Mouse (Mus musculus): ENCODE data around the gene Rb1.

The Rb1 gene

DNA sequence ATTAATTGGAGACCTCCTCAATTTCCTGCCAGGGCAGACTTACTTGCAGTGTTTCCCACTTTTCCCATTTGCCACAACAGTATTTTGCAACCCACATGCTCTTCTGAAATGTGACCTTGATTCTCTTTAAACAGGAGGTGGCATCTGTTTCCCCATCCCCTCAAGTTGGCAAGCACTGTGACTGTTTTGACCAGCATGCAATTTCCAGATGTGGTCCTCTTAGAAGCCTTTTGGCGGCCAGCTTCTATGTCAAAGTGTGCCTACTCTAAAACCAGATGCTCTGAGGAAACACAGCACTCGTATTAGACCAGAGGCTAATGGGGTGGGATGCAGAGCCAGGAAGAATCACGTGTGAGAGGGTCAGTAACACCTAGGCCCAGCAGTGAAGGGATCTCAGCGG is 67.4 kb downstream of the Rb1 start:
- DNase-seq: no peak

DNA sequence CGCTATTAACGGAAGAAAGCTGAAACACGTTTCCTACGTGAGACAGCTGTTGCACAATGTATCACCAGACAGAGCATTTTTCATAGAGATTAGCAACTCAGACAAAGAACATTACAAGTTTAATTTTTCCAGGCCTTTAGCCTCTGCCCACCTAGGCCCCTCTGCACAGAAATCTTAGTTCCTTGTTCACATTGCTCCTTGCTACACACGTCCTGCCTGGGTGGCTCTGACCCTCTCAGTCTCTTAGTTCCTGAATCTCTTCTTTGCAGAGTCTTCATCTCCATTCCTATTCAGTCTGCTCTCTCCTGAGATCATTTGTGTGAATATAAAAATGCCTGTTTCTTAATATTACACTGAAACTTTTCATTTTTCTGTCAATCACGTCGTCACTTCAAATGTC is 68.3 kb downstream of the Rb1 start:
- no peak for DNase-seq

DNA sequence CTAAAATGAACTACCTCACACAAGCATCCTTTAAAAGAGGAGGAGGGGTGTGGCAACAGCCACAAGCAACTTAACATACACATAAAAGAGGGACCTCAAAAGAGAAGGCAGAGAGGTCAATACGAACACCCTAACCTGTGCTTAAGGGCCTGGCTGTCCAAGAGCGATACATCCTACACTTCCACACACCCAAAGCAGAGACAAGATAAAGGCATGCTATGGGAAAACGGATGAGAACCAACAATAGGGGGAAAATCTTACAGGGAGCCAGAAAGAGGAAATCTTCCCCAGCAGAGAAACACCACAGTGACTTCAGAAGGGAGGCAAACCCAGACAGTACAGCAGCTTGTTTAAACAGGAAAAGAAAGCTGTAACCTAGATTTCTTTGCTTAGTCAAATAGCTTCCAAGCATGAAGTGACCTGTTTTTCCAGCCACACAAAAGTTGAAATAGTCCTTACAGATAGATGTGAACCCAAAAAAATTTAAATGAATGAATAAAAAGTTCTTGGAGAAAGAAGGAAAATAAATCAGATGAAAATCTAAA is 70.1 kb downstream of the Rb1 start:
- DNase-seq: no peak

DNA sequence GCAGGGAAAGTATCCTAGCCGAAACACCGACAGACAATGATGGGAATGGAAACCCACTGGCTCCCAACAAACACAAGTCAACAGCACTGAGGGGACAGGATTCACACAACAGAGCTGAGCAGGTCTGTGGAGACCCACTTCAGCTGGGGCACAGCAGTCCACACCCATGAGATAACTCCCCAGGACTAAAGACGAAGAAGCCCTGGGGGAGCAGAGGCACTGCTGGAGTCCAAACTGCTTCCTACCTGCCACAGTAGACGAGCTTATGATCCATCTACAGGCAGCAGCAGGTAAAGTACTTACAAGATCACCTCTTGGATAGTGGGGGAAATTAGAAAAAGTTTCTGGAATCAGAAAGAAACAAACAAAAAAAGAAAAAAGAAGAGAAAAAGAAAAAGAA is 71.2 kb downstream of the Rb1 start:
- no peak for DNase-seq

DNA sequence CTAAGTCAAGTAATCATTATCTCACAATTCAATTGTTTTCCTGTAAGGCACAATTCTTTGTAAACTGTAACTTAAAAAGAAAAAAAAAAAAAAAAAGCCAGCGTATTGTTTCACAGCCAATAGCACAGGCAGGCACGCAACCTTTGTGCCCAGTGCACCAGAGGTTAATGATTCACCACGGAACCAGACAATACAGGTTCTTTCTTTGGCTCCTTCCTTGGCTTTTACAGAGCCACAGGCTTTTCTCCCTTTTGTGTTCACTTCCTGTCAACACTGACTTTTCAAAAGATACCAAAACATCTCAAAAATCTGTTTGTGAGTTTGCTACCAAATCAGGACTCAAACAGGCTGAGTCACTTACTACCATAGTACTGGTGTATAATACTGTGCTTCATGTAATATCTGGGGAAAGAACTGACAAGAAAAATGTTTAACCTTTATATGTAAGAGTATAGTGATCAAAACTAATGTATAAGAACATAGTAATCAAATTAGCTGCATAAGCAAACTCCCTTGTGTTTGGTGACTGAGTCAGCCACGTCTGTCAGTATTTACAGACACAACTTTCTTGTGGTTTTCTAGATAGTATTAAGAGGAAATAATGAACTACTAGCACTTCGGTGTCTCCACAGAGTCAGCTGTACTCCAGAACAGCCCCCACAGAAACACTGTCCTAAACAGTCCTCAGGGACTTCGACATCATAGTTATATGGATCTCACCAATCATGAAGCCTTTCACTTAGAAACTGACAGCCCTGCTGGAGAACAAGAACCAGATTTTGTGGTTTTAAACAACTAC is 72.0 kb downstream of the Rb1 start:
- no peak for DNase-seq

DNA sequence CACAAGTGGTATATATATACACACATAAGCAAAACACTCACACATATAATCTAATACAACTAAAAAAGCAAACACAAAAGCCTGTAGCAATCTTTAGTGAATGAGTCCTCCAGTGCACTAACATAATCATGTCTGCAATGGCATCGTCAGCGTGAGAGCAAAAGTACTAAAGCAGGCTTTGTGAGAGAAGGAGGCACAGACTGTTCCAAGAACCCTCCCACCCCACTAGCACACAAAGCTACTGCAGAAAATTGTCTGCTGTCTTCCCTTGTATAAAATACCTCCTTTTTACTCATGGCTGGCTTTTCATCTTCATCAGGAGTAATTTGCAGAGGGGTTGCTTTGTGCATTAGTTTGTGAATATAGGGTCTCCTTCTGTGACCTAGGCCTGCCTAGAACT is 73.3 kb downstream of the Rb1 start:
- no peak for DNase-seq

DNA sequence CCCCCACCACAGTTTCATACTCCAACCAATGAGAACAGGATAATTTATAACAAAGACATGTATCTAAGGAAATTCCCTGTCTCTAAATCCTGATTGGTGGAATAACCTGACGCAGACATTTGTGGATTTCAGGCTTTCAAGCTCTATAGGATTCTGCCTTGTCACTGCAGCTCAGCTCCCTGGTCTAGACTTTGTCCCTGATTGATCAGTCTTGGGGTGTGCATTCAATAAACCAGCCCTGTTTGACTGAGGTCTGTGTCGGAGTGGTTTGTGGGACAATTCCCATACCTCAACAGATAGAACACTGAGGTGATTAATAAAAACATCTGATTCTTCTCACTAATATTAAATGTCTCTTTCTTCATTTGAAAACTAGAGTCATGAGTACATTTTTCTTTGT is 75.6 kb downstream of the Rb1 start:
- no peak for DNase-seq

DNA sequence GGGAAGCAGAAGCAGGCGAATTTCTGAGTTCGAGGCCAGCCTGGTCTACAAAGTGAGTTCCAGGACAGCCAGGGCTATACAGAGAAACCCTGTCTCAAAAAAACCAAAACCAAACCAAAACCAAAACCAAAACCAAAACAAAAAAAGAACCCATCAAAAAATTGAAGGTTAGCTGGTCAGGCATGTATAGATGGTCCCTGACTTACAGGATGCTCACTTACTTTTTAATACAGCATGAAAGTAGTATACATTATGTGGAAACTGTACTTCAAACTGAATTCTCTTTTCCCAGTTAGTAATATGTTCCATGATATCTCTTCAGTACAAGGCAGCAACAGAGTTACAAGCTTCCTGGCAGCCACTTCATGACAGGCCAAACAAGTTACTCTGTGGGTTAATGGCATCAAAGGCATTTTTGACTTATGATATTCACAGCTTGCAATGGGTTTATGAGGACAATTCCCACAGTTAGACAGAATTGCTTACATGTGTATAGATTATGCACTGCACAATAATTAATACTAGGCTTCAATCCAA is 81.5 kb downstream of the Rb1 start:
- DNase-seq: no peak

DNA sequence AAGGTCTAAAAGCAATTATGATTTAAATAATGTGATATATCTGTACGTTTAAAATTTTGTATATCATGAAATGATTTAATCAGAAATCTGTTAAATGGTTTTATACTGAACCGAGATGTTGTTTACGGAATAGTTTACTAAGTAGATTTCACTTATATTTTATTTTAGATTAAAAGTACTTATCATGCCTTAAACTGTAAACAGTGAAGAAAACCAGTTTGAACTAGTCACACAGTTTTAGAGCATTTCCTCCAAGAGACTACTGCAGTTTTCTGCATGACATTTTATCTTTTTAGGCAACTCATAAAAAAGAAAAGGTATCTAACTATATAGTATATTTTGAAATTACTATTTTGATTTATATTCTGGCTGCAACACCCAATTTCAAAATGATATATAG is 85.8 kb downstream of the Rb1 start:
- DNase-seq: no peak

DNA sequence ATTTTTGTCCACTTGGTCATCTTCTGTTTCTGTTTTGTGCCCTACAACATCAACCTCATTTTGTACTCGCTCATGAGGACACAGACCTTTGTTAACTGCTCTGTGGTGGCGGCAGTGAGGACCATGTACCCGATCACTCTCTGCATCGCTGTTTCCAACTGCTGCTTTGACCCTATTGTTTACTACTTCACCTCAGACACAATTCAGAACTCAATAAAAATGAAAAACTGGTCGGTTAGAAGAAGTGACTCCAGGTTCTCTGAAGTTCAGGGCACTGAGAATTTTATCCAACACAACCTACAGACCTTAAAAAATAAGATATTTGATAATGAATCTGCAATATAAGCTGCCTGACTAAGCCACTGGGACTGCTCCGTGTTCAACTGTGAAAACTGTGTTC is 86.3 kb downstream of the Rb1 start:
- DNase-seq: no peak

DNA sequence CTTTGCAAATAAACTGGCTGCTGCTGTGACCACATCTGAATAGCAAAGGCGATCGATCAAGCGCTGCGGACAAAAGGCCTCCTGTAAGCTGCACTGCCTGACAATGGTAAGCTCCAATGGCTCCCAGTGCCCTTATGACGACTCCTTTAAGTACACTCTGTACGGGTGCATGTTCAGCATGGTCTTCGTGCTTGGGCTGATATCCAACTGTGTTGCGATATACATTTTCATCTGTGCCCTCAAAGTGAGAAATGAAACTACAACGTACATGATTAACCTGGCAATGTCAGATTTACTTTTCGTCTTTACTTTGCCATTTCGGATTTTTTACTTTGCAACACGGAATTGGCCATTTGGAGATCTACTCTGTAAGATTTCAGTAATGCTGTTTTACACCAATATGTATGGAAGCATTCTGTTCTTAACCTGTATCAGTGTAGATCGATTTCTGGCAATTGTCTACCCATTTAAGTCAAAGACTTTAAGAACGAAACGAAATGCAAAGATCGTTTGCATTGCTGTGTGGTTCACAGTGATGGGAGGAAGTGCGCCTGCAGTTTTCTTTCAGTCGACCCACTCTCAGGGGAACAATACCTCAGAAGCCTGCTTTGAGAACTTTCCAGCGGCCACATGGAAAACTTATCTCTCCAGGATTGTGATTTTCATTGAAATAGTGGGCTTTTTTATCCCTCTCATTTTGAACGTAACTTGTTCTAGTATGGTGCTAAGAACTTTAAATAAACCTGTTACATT is 86.9 kb downstream of the Rb1 start:
- no peak for DNase-seq

DNA sequence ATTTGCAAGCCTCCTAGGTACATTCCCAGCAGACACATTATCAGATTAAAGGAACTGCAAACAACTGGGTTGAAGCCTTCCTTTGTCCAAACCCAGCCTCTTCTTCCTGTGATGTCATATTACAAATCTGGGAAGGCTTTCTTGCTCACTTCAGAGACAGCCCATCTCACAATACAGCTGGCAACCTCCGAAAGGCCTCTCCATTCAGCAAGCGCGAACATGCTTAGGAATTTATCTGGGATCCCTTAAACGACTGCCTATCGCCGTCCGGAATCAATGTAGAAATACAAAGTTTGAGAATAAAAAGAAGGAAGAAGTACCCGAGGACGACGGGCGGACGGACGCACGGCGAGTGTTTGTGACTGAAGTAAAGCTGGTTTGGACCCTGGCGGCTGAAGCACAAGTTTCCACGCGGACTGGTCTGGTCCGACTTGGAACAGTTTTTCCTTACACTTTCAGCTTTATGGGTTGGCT is 87.7 kb downstream of the Rb1 start, which contains the start of gene Lpar6:
Gene Lpar6, plus strand, starts transcription at position 48 of the 474 bp plus-strand sequence.
- no peak for DNase-seq

DNA sequence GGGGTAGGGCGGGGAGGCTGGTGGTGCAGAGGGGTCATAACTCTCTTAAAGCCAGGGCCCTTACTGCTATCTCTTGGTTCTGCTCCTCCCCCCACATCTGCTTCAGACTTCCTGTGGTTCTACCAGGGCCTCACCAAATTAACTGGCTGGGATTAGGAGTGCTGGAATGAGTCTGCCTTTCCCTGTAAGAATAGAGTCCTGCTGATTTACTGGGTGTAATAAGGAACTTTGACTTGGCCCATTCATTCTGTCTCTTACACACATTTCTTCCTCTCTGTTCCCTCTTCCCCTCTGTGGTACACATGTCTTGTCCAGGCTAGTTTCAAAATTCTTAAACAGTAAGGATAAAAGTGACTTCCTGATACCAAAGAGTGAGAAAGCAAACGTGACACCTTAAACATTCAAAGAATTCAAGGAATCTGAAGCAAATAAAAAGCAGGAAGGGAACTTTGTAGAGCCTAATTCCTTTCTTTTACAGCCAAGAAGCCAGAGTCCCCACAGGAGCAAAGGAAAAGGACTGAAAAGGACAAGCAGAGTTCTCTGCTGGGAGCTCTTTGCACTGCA is 91.1 kb downstream of the Rb1 start:
- no peak for DNase-seq

DNA sequence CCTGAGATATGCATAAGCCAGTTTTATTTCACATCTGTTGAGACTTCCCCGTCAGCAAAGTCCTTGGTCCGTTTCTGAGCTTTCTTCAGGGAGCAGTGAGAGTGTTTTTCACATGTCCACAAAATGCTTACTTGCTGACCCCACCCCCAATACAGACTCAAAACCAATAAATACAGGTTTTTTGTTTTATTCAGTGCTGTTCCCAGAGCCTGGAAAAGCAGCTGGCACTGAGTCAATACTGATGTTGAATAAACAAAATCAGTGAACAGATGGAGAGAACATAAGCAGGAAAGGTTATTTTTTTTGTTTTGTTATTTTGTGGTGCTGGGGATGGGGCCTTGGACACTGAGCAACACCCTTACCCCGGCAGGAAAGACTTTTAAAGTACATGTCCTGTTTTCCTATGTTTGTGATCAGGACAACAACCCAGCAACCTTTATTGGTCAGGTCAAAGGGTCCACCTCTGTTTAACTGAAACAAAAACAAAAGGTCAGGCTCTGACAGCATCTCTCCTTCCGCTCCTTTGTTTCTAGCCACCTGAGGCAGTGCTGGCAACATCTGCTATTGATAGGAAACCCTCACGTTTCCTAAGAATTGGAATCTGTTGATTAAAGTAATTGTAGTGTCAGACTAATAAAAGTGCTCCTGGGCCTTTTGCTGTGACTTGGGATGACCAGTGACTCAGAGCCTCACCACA is 94.2 kb downstream of the Rb1 start:
- no peak for DNase-seq

DNA sequence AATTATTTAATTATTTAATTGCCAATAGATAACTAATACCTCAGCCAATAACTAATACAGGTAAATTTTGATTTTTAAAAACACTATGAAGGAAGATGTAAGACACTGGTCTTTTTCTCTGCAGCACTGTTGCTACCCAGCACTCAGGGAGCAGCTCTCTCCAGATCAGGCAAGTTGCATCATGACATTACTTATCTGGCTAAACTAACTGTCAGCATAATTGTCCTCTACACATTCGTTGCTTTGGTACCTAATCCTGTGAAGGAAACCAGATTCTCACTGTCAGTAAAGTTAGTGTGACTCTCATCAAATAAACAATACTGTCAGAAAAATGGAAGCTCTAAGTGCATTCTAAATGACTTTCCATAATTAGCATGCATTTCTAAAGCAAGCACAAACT is 98.8 kb downstream of the Rb1 start:
- no peak for DNase-seq

DNA sequence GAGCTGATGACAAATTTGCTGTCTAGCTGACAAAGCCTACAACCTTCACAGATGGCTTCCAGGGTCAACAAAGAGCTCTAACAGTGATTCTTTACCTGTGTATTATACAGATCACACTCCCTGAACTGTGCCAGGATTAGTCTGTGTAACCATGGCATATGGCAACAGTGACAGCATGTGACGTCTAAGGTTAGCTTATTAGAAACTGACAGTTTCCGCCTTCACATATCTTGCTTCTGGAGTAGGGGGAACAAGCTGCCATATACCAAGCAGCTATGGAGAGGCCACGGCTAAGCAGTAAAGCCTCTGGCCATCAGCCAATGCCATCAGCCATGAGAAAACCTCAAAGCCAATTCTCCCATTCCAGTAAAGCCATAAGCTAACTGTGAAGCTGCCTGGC is 99.3 kb downstream of the Rb1 start:
- DNase-seq: no peak

DNA sequence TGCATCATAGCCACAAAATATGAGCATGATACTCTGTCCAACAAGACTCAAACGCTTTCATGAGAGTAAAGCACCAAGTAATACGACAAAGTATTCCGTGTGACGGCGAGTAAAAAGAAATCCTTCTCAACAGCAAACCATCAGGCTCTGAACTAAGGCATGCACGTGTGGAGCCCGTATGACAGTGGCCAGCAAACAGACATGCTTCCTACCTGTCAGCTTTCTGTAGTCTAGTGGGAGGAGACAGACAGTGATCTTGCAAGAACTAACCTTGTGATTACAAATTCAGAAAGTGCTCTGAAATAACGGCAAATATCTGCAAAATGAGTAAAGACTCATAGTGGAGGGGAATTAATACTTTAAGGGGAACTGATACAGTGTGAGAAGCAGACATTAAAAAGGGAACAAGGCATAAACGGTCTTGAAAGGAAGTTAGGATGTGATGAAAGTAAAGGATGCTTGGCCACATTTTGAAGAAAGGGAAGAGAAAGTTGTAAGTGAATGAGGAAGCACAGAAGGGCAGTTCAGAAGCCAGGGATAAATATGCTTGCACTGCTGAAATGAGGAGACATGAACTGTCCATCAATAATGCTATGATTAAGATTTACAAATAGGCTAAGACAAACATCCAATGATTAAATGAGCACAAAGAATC is 103.2 kb downstream of the Rb1 start:
- DNase-seq: no peak

DNA sequence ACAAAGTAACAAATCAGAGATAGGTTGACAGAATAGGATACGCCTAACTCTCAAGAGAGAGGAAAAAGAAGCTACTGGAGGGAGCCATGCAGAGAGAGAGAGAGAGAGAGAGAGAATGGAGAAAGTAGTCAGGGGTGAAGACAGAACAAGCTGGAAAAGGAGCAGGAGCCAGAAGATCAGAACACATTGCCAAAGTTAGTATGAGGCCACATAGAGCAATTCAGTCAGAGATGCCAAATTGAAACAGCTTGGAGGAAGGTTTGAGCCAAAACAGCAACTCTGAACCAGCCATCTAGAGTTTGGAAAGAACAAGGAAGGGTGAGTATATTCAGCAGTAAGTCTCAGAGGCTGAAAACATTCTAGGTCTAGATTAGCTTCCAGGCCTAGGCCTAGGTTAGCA is 108.6 kb downstream of the Rb1 start:
- DNase-seq: no peak

DNA sequence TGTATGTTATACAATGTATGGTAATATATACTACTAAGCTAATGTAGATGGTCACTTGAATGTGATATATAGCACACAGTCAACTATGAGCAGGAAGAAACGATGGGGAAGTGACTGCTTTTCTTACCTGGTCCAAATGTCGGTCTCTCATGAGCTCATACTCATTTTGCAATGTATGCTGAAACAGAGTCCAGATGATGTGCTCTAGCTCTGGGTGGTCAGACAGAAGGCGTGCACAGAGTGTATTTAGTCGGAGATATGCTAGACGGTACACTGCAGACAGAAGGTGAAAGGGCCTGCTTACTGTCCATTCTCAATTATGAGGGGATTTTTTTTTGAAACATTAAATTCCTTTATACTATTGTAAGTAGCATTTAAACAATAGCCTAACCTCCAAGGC is 114.1 kb downstream of the Rb1 start:
- no peak for DNase-seq

DNA sequence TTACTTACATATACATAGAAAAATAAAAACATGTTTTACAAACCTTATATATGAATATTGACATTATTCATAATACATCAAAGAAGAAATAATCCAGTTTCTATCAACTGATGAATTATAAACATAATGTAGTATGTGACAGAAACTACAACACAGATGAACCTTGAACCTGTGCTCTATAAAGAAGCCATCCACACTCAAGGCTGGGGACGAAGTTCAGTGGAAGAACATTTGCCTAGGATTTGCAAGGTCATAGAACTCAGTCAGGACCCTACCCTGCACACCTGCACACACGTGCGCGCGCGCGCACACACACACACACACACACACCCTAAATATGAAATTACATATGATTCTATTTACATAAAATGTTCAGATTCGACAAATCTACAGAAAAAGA is 115.4 kb downstream of the Rb1 start:
- DNase-seq: no peak

DNA sequence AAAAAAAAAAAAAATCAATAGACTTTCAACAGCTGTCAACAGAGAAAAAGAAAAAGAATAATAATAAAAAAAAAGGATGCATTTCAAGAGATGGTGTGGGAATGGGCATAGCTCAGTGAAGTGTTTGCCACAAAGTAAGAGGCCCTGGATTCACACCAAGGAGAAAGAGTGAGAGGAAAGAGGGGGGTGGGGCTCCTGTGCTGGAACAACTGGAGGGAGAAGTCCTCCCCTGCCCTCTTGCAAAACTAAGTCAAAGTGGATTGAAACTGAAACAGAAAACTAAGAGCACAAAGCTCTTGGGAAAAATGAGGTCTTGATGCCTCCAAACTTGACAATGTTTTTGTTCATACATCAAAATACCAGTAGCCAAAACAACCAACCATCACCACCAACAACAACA is 116.4 kb downstream of the Rb1 start:
- DNase-seq: no peak

DNA sequence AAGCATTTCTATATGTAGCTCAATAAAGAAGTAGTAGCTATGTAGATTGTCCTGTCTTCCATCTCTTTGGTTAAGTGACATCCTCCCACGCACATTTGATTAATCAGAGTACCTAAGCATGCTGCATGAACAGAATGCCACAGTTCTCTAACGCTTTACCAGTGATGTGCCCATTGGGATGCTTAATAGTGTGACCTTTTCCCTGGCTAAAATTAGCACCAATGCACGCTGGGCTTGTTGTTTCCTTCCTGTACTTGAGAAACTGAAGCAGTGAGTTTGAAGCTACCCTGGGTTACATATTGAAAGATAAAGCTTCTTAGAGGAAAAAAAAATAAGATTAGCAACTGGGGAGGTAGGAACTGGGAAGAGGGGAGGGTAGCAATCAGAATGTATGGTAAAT is 121.6 kb downstream of the Rb1 start:
- no peak for DNase-seq
